Mouse (Mus musculus): ENCODE measurements around the gene C2cd2l. TPM values are rescaled to one million over a fixed set of nuclear protein-coding genes. Genes with fewer than 3 reads are reported as not detected.
"Not testable (repeated sequence)": the region's sequence is repeated elsewhere in the genome, so short reads cannot be mapped to it uniquely, and the experiment has no call there.

C2cd2l gene
- polyA plus RNA-seq, 1 experiment from 2014 or later, result 8.2 TPM

DNA sequence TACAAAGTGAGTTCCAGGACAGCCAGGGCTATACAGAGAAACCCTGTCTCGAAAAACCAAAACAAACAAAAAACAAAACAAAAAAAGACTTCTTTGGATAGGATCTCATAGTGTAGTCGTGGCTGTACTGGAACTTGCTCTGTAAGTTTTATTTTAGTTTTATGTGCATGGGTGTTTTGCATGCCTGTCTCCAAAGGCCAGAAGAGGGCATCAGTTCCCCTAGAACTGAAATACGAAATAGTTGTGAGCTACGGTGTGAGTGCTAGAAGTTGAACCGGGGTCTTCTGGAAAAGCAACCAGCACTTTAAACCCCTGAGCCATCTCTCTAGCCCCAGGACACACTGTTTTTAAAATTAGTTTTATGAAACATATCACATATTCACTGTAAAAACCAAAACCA lies 18.5 kb upstream of the C2cd2l start:
- H3K27ac ChIP-seq (ENCODE audit: low read length), result no peak overlapping the region
- H3K4me3 ChIP-seq (ENCODE audit: low read length), result no peak overlapping the region
- no peaks in the 10 kb centered on the region for H3K27me3 ChIP-seq (ENCODE audit: control insufficient read depth, insufficient read depth, low read length)
- WGBS, result 82% methylated on average over 5 of the region's 5 CpGs
- peaks cover 29% of the 10 kb centered on the region for H3K4me1 ChIP-seq (ENCODE audit: control insufficient read depth, insufficient read depth, low read length)
- no peak for ATAC-seq (replicated peaks; ENCODE audit: extremely low read depth, insufficient read depth, low FRiP score)
- no peak overlapping the region for H3K9ac ChIP-seq (ENCODE audit: low read length)
- peaks cover 33% of the 10 kb centered on the region for H3K36me3 ChIP-seq (ENCODE audit: control insufficient read depth, insufficient read depth)
- no peaks in the 10 kb centered on the region for H3K9me3 ChIP-seq (replicated peaks; ENCODE audit: control insufficient read depth, low read length)
- H3K4me2 ChIP-seq (ENCODE audit: low read depth, low read length), result no peak overlapping the region

DNA sequence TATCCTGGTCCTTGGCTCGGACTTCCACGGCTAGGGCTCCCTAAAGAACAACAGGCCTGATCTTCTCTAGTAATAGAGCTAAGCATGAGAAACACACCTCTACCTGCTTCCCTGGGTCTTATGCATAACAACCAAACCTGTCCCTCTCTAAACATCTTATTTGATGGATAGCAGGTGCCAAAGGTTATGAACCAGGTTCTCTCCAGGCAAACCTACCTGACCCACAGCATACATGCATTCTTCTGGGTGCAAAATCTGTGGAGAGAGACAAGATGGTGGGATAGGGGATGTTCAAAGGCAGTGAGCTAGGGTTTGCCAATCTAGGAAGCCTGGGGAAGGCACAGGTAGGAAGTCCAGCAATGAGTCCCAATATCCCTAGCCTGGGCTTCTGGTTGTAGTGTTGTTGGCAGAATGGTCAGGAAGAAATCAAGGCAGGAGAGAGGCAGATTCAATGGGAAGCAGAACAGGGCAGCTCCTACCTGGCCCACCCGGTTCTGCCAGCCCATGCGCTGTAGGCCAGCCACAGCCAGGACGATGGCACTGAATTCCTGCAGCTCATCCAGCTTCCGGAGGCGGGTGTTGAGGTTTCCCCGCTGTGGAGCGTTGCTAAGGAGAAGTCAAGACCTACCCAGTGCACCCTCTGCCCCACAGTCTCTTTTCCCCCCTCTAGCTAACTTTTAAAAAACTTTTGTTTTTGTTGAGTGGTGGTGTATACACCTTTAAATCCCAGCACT lies 17.5 kb upstream of the C2cd2l start:
- Histone ChIP-seq H3K27ac (ENCODE audit: low read length) (no peak overlapping the region), H3K36me3 (ENCODE audit: control insufficient read depth, insufficient read depth) (peaks cover 43% of the 10 kb centered on the region), H3K9me3 (replicated peaks; ENCODE audit: control insufficient read depth, low read length) (no peaks in the 10 kb centered on the region), H3K27me3 (ENCODE audit: control insufficient read depth, insufficient read depth, low read length) (no peaks in the 10 kb centered on the region), H3K9ac (ENCODE audit: low read length) (0 out of 2 replicates have a peak overlapping the region, but pooled peaks have one; percentile 39), H3K4me2 (ENCODE audit: low read depth, low read length) (peak overlapping the region; percentile 64), H3K4me3 (ENCODE audit: low read length) (no peak overlapping the region), H3K4me1 (ENCODE audit: control insufficient read depth, insufficient read depth, low read length) (peaks cover 22% of the 10 kb centered on the region)
- whole genome bisulfite sequencing, result 69% methylated on average over 9 of the region's 9 CpGs
- ATAC-seq (replicated peaks; ENCODE audit: extremely low read depth, insufficient read depth, low FRiP score), result no peak

DNA sequence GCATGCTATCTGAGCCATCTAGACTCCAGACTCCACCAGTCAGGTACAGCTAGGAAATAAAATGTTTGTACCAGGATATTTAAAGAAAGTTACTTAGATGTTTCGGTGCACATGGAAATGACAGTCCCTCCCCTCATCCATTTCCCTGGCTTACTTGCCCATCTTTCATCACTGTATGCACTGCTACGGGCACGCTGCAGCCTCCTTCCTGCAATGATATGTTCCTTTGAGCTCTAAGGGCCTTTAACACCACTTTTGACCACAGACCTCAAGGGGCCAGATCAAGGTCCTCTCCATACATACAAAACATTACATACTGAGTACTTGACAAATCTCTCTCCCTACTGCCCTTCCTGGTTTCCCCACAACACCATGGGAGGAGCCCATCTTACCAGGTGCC lies 16.9 kb upstream of the C2cd2l start:
- Histone ChIP-seq H3K4me1 (ENCODE audit: control insufficient read depth, insufficient read depth, low read length) (peaks cover 15% of the 10 kb centered on the region), H3K9me3 (replicated peaks; ENCODE audit: control insufficient read depth, low read length) (no peaks in the 10 kb centered on the region), H3K4me3 (ENCODE audit: low read length) (peak overlapping the region; percentile 93), H3K36me3 (ENCODE audit: control insufficient read depth, insufficient read depth) (peaks cover 48% of the 10 kb centered on the region), H3K27me3 (ENCODE audit: control insufficient read depth, insufficient read depth, low read length) (no peaks in the 10 kb centered on the region), H3K27ac (ENCODE audit: low read length) (no peak overlapping the region), H3K4me2 (ENCODE audit: low read depth, low read length) (peak overlapping the region; percentile 64), H3K9ac (ENCODE audit: low read length) (peak overlapping the region; percentile 97)
- WGBS, result 48% methylated on average over 3 of the region's 3 CpGs
- ATAC-seq (replicated peaks; ENCODE audit: extremely low read depth, insufficient read depth, low FRiP score), result no peak

DNA sequence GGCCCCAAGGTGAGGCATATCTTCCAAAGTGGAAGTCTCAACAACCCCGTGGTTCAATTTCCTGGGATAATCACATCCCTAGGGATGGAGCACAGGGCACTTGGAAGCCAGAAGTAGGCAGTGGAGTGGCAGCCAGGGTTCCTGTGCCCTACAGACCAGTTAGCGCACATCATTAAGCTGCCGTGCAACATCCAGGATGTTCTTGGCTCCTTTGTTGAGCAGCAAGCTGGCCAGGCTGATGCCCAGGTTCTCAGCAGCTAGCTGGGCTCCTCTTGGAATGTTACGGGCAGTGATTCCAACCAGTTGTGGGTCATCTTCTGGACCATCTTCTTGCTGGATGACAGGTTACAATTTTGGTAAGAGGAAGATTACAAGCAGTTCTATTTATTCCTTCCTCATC lies 16.4 kb upstream of the C2cd2l start:
- WGBS, result 32% methylated on average over 4 of the region's 4 CpGs
- peaks cover 52% of the 10 kb centered on the region for H3K36me3 ChIP-seq (ENCODE audit: control insufficient read depth, insufficient read depth)

DNA sequence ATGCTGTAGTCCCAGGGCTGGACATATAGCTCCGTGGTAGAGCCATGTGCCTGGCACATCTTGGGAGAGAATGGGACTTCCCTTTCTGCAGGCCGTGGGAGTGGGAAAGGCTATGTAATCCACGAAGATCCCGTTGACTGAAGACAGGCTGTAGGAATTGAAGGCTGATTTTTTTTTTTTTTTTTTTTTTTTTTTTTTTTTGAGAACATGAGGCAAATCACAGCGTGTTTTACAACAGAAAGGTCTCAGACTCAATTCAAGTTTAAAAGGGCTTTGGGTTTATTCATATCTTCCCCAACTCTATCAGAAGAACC lies 16.0 kb upstream of the C2cd2l start:
- Histone ChIP-seq H3K36me3 (ENCODE audit: control insufficient read depth, insufficient read depth) (peaks cover 52% of the 10 kb centered on the region), H3K4me3 (ENCODE audit: low read length) (peak overlapping the region; percentile 93), H3K4me2 (ENCODE audit: low read depth, low read length) (peak overlapping the region; percentile 64), H3K9me3 (replicated peaks; ENCODE audit: control insufficient read depth, low read length) (no peaks in the 10 kb centered on the region), H3K27ac (ENCODE audit: low read length) (peak overlapping the region; percentile 89), H3K27me3 (ENCODE audit: control insufficient read depth, insufficient read depth, low read length) (no peaks in the 10 kb centered on the region), H3K9ac (ENCODE audit: low read length) (peak overlapping the region; percentile 97), H3K4me1 (ENCODE audit: control insufficient read depth, insufficient read depth, low read length) (peaks cover 15% of the 10 kb centered on the region)
- 2% methylated on average over 5 of the region's 5 CpGs for WGBS
- no peak for ATAC-seq (replicated peaks; ENCODE audit: extremely low read depth, insufficient read depth, low FRiP score)

More for the DNA sequence above, 16.4 kb upstream of the C2cd2l start:
- H3K4me2 ChIP-seq (ENCODE audit: low read depth, low read length), result peak overlapping the region; percentile 64
- not testable (repeated sequence) for H3K27ac ChIP-seq (ENCODE audit: low read length); H3K27me3 ChIP-seq (ENCODE audit: control insufficient read depth, insufficient read depth, low read length); ATAC-seq (replicated peaks; ENCODE audit: extremely low read depth, insufficient read depth, low FRiP score); H3K9me3 ChIP-seq (replicated peaks; ENCODE audit: control insufficient read depth, low read length)
- H3K9ac ChIP-seq (ENCODE audit: low read length), result peak overlapping the region; percentile 97
- H3K4me1 ChIP-seq (ENCODE audit: control insufficient read depth, insufficient read depth, low read length), result peaks cover 15% of the 10 kb centered on the region
- peak overlapping the region; percentile 93 for H3K4me3 ChIP-seq (ENCODE audit: low read length)

DNA sequence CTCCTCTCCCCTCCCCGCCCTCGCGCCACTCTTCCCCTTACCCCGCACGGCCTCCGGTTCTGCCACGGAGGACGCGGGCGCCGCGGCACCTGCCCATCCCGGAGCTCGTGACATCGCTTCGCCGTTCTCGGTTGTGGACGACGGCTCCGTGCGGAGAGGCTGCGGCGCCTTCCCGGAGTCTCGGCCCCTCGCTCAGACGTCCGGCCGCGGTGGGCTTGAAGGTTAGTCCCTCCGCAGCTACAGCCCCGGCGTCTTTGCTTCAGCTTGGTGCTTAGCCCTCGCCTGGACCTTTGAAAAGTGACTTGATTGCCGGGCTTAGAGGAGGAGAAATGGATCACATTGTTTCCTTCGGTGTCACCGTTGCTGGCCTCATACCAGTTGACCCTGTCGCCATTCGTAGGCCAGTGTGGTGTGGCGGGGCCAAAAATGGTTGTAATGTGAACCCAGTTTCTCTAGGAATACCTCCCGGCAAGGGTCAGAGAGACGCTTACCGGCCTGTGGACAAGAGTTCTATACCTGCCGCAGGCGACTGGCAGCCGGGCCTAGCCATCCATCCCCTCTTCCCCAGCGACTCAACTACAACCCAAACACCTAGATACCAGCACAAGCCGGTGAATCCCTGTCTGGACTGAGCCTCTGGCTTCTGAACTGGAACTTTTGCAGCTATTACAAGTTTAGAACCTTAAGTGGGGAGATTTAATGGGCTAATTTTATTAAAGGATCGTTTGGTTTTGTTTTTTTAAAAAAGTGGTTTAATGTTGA lies 15.4 kb upstream of the C2cd2l start:
- Histone ChIP-seq H3K9me3 (replicated peaks; ENCODE audit: control insufficient read depth, low read length) (no peaks in the 10 kb centered on the region), H3K4me1 (ENCODE audit: control insufficient read depth, insufficient read depth, low read length) (peaks cover 15% of the 10 kb centered on the region), H3K4me2 (ENCODE audit: low read depth, low read length) (peak overlapping the region; percentile 64), H3K4me3 (ENCODE audit: low read length) (peak overlapping the region; percentile 93), H3K27me3 (ENCODE audit: control insufficient read depth, insufficient read depth, low read length) (no peaks in the 10 kb centered on the region), H3K36me3 (ENCODE audit: control insufficient read depth, insufficient read depth) (peaks cover 56% of the 10 kb centered on the region), H3K27ac (ENCODE audit: low read length) (peak overlapping the region; percentile 89), H3K9ac (ENCODE audit: low read length) (peak overlapping the region; percentile 97)
- ATAC-seq (replicated peaks; ENCODE audit: extremely low read depth, insufficient read depth, low FRiP score), result peak; percentile 4
- WGBS, result under 1% methylated on average over 50 of the region's 50 CpGs

DNA sequence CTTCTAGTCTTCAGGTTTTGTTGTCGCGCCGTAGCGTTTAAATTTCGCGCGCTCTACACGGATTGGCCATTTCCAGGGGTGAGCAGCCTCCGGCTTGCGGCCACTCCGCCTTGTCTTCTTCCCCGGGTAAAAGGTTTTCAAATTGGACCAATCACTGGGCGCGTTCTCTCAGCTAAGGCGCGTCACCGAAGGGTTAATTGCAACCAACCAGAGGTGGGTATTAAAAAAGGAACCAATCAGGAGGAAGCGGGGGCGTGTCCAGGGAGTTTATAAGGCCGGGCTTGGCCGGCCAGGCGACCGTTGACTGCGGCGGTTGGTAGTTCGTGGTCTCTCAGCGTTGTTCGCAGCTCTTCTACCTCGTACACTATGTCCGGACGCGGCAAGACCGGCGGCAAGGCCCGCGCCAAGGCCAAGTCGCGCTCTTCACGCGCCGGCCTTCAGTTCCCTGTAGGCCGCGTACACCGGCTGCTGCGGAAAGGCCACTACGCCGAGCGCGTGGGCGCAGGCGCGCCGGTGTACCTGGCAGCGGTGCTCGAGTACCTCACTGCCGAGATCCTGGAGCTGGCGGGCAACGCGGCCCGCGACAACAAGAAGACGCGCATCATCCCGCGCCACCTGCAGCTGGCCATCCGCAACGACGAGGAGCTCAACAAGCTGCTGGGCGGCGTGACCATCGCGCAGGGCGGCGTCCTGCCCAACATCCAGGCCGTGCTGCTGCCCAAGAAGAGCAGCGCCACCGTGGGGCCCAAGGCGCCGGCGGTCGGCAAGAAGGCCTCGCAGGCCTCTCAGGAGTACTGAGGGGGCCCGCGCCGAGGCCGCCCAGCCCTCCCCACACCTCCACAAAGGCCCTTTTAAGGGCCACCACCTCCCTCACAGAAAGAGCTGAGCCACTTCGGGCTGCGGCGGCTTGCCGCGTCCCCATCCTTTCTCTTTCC lies 14.6 kb upstream of the C2cd2l start, which contains the start of gene H2afx:
Gene H2afx (plus strand): TSS at position 299 of the 935 bp plus-strand sequence.
- H3K4me3 ChIP-seq (ENCODE audit: low read length), result peak within 1 kb of the TSS; percentile 93
- H3K4me2 ChIP-seq (ENCODE audit: low read depth, low read length), result peak within 1 kb of the TSS; percentile 64
- peaks cover 60% of the 10 kb centered on the region for H3K36me3 ChIP-seq (ENCODE audit: control insufficient read depth, insufficient read depth)
- H3K27me3 ChIP-seq (ENCODE audit: control insufficient read depth, insufficient read depth, low read length), result no peaks in the 10 kb centered on the region
- no peaks in the 10 kb centered on the region for H3K9me3 ChIP-seq (replicated peaks; ENCODE audit: control insufficient read depth, low read length)
- peak within 1 kb of the TSS; percentile 97 for H3K9ac ChIP-seq (ENCODE audit: low read length)
- H3K4me1 ChIP-seq (ENCODE audit: control insufficient read depth, insufficient read depth, low read length), result peaks cover 15% of the 10 kb centered on the region
- peak within 1 kb of the TSS; percentile 89 for H3K27ac ChIP-seq (ENCODE audit: low read length)
- peak; percentile 95 for ATAC-seq (replicated peaks; ENCODE audit: extremely low read depth, insufficient read depth, low FRiP score)
- under 1% methylated on average over 91 of the region's 91 CpGs for WGBS

DNA sequence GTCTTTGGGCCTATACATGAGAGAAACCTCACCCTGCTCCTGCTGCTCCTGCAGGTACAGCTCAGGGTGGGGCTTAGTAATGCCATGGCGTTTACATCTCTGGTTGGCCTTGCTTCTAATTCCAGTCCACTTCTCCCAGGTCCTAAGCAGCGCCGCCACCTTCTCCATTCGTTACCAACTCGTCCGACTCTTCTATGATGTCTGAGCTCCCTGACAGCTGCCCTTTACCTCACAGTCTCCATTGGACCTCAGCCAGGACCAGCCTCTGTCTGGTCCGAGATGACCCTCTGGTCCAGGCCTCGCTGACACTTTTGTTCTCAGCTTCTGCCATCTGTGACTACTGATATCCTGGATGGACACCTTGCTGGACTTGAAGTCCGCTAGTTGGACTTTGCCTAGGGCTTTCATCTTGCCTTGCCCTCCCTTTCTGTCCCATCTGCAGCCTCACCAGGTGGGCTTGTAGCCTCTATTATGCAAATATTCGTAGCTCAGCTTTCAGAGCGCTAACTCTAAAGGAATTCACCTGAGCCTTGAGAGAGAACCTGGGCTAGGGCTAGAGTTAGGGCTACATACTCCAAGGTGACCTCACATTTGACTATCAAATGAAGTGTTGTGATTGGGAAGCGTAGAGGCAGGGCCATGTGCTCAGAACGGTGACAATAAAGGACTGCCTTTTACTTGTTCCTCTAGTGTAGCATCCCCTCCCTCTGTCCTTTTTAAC lies 13.0 kb upstream of the C2cd2l start:
- Histone ChIP-seq H3K4me3 (ENCODE audit: low read length) (no peak overlapping the region), H3K9me3 (replicated peaks; ENCODE audit: control insufficient read depth, low read length) (no peaks in the 10 kb centered on the region), H3K27me3 (ENCODE audit: control insufficient read depth, insufficient read depth, low read length) (no peaks in the 10 kb centered on the region), H3K36me3 (ENCODE audit: control insufficient read depth, insufficient read depth) (peaks cover 59% of the 10 kb centered on the region), H3K27ac (ENCODE audit: low read length) (no peak overlapping the region; the same call in 1 of the 2 replicates), H3K4me1 (ENCODE audit: control insufficient read depth, insufficient read depth, low read length) (peaks cover 15% of the 10 kb centered on the region), H3K9ac (ENCODE audit: low read length) (no peak overlapping the region), H3K4me2 (ENCODE audit: low read depth, low read length) (no peak overlapping the region)
- WGBS, result 91% methylated on average over 13 of the region's 13 CpGs
- ATAC-seq (replicated peaks; ENCODE audit: extremely low read depth, insufficient read depth, low FRiP score), result no peak

All from heart, embryonic 16.5 days (tissue).